Mouse (Mus musculus) testis, postnatal 10 days (tissue): ENCODE data around the gene Tec.

Source experiments
- DNase-seq: peaks from one replicate; pipeline ENCODE4 v3.0.0; 2021; ENCODE audit warnings: low spot score

Gene Tec

GRCm38 (mm10) chr5:72853365-72853764 is 14.9 kb downstream of the Tec start:
- no peak for DNase-seq

GRCm38 (mm10) chr5:72852301-72852995 is 15.8 kb downstream of the Tec start:
- DNase-seq: no peak

DNA sequence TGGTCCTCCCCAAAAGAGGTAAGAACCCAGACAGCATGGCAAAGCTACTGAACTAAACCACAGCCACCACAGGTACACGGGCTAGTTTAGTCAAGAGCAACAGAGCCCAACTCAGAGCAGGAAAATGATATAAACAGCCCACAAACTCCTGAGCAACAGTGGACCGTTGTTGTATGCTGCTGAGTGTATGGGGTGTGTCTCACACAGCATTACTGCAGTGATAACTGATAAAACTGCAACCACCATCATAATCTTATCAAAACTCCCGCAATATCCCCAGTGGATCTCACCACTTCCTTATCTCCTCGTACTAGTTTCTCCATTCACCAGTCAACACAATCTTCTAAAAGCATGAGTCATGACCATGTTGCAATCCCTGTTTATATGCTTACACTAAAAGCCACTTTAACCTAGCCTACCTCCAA is 16.6 kb downstream of the Tec start:
- DNase-seq: no peak

DNA sequence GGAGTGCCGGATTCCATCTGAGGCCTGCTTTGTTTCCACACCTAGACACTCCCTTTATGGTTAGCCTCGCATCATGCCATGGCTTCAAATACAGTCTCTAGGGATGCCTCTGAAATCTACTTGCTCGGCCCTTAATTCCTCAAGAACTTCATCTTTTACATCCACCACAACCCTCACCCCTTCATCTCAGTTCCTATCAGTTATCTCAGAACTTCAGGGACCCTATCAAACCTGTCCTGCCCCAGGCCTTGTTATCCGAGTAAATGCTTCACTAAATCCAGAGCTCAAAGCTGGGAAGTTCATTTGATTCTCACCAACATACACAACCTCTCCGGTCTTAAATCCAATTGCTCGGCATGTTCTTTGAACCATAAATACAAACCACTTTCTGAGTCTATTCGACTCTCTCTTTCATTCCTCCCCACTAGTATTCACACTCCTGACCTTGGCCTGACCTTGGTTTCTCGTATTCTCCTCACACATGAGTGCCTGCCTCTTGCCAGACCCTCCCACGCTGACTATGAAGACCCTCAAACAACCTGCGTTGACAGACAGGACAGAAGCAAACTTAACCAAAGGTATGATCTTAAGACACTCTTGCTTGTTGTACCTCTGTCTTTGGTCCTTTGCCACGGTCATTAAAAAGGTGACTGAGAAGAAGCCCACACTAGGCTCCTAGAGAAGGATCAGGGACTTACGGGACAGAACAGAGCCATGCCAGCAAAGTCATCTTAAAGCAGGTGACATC is 17.2 kb downstream of the Tec start:
- DNase-seq: no peak

DNA sequence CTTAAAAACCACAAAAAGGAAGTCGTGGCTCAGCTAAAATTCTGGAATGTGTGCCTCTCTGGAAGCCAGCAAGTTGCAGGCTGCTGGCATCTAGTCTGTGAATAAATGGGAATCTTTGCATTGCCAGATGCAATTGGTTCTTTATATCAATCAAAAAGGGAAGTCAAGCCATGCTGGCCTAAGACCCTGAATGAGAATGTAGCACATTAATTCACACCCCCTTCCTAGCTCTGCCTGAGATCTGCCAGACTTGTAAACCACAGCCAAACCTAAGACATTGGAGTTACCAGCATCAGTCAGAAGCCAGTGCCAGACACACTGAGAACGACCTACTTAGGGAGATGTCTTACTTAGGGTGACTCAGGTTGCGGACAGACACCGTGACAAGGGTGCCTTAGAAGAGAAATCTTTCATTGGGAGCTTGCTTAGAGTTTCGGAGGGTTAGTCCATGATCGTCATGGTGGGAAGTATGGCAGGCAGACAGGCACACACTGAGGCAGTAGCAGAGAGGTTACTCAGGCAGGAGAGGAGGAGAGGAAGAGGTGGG is 19.3 kb downstream of the Tec start:
- DNase-seq: no peak

- no peak for DNase-seq
Observed at GRCm38 (mm10) chr5:72846712-72847111, 21.6 kb downstream of the Tec start.

DNA sequence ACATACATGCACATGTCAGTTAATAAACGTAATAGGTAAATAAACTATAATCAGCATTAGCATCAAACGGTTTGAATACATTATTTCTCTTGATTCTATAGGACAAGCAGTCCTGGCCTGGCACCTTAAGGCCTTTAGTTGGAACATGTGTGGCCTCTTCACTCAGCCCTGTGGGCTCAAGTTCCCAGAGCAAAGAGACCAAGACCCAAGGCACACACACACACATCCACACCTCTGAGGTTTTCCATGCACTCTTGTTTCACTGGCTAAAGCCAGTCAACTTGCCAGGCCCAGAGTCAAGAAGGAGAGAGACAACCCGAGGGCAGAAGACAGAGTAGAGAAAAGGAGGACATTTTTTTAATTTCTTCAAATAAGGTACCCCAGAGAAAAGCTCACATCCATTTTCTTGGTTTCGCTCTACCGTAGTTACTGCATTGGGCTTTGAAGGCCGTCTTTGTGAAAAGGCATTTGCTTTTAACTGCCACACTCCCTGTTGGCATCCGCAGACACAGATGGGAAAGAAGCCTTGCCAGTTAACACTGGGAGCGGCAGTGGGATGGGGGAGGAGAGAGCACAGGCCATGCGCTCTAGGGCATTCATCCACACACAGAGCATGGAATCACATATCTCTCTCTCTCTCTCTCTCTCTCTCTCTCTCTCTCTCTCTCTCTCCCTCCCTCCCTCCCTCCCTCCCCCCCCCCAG is 22.2 kb downstream of the Tec start:
- no peak for DNase-seq

DNA sequence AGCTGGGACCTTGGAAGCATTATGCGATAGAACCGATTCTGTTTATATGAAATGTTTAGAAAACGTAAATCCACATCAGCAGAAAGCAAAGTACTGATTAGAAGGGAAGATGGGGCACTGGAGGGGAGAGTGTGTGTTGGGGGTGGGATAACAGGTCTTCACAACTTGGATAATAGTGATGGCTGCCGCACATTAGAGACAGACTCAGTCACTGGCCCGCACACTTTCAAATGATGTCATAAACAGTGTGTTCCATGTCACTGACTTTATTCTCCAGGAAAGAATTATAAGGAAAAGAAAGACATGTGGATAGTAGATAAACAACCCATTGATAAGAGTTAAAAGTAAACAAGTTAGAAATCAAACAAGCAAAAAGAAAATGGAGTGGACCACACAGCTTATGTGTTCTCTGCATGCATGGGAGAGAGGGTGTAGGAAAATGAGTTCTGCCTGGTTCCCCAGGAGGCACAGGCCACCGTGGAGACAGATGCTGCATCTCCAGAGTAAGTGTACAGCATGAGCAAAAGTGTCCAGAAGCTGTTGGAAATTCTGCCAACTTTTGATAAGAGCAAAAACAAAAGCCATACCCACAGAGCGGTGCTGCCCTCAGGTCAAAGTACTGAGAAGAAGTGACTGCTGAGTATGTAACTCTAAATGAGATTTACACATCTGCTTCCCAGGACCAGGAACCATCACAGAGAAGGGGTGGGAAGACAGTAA is 23.3 kb downstream of the Tec start:
- no peak for DNase-seq

DNA sequence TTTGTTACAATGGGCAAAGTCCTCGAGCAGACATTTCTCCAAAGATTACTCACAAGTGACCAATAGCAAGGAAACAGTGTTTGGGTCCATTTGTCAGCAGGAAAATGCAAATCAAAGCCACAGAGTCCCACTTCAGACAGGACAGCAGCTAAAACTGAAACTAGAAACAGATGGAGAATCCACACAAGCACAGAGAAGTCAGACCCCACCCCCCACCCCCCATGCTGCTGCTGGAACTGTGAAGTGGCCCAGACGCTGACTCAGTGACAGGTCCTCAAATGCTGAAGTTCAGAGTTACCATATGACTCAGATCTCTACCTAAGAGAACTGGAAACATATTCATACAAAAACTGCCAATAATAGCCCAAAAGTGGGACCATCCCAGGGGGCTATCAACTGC is 24.0 kb downstream of the Tec start:
- no peak for DNase-seq

GRCm38 (mm10) chr5:72839655-72840054 is 28.6 kb downstream of the Tec start:
- DNase-seq: no peak

DNA sequence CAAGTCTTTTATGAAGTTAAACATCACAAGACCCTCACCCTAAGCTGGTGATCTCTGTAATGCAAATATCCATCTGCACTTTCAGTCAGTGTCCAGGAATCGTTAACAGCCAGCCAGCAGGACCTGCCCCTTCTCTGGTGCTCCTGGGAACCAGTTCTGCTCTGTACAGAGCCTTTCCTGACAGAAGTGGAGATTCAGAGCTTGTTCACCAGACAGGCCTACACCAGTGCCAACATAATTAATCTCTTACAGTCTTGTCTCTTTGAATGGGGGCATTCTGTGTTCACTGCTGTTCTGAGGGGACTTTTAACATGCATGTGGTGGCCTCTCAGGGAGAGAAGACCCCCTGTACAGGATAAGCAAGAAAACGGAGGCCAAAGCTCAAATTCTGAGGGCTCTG is 29.3 kb downstream of the Tec start:
- no peak for DNase-seq

DNA sequence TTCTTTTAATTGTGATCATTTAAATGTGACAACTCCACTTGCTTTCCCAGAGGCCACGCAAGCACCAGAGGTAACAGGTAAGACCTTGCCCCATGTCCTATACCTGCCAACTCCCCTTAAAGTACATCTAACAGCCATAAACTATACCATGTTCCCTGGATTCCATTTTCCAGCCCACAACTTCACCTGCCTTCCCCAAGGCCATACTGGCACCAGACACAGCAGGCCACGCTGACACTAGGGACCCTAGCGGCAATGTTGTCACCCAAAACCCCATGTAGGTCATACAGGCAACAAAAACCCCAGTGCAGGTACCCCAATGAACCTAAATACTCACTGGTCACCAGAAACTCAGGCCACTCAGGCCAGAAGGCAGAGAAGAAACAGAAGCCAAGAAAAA is 32.6 kb downstream of the Tec start:
- DNase-seq: no peak

- no peak for DNase-seq
Observed at GRCm38 (mm10) chr5:72832904-72833765, 35.1 kb downstream of the Tec start.

GRCm38 (mm10) chr5:72832191-72832590 is 36.1 kb downstream of the Tec start:
- no peak for DNase-seq

GRCm38 (mm10) chr5:72830988-72831610 is 37.2 kb downstream of the Tec start:
- no peak for DNase-seq

GRCm38 (mm10) chr5:72829506-72830067 is 38.7 kb downstream of the Tec start:
- no peak for DNase-seq

DNA sequence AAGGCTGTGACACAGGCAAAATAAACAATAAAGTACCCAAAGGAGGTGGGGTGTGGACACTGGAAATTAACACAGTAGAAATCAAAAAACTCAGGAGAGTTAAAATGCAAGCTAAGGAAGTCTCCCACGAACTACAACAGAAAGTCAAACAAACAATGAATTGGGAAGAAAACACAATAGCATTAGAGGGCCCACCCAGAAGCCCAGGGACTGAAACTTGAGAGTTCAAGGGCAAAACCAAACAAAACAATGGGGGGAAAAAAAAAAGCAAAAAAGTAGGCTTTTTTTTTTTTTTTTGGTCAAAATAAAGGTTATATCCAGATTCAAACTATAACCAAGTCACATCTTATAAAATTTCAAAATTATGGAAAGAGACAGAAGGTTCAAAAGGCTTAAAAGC is 39.9 kb downstream of the Tec start:
- DNase-seq: no peak

GRCm38 (mm10) chr5:72827435-72827834 is 40.8 kb downstream of the Tec start:
- DNase-seq: no peak

DNA sequence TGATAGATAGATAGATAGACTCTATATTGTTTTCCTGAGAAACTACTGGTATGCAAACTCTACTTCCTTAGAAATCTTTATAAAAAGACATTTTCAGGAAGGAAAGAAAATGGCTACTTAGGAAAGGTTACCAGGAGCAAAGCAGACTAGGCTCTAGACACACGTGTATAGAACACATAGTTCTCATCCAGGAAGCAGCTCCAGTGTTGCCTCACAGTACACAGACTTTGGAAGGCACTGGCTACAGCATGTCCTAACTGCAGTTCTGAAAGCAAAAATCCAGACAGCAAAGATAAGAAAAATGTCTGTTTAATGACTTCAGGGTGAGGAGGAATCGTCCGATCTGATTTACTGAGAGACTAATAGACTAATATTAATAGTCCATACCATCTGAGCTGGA is 41.8 kb downstream of the Tec start:
- no peak for DNase-seq

GRCm38 (mm10) chr5:72820651-72821050 is 47.6 kb downstream of the Tec start:
- no peak for DNase-seq
